Mouse (Mus musculus): ENCODE measurements around the gene Ly6g5b.

GRCm38 (mm10) chr17:35101161-35101560, 14.1 kb downstream of the Ly6g5b start:
- TF ChIP-seq CTCF (IDR thresholded peaks at IDR 0.05; ENCODE audit: control insufficient read depth, insufficient read depth, low read length) (no peak), POLR2A (IDR thresholded peaks at IDR 0.05; ENCODE audit: borderline replicate concordance, control insufficient read depth, low read depth, low read length) (no peak)
